Mouse (Mus musculus): ENCODE results near the gene Eif2b3. TPM values are rescaled to one million over a fixed set of nuclear protein-coding genes. Genes with fewer than 3 reads are reported as not detected.

The Eif2b3 gene
- polyA plus RNA-seq, 1 experiment from 2014 or later: 45.7 TPM

- WGBS: 94% methylated on average over 33 of the region's 33 CpGs
- H3K9me3 ChIP-seq (replicated peaks): no peaks in the 10 kb centered on the region
- peaks cover 27% of the 10 kb centered on the region for H3K36me3 ChIP-seq (ENCODE audit: poor library complexity, severe bottlenecking)
- peaks cover 48% of the 10 kb centered on the region for H3K4me1 ChIP-seq
- no peak overlapping the region for H3K4me2 ChIP-seq
- peaks cover 23% of the 10 kb centered on the region; the same call in 1 of the 2 replicates for H3K27me3 ChIP-seq
- H3K27ac ChIP-seq: no peak overlapping the region
- H3K9ac ChIP-seq: no peak overlapping the region
- no peak overlapping the region for H3K4me3 ChIP-seq
- ATAC-seq: no peak
Measured at GRCm38 (mm10) chr4:117127991-117128686, 108.9 kb downstream of the Eif2b3 start.

- Histone ChIP-seq H3K9ac (peak overlapping the region; percentile 34), H3K27ac (no peak overlapping the region), H3K27me3 (peaks cover 23% of the 10 kb centered on the region; the same call in 1 of the 2 replicates), H3K4me1 (peaks cover 36% of the 10 kb centered on the region), H3K9me3 (replicated peaks) (no peaks in the 10 kb centered on the region), H3K4me3 (no peak overlapping the region), H3K4me2 (no peak overlapping the region), H3K36me3 (ENCODE audit: poor library complexity, severe bottlenecking) (peaks cover 27% of the 10 kb centered on the region)
- ATAC-seq: no peak
- WGBS: 34% methylated on average over 6 of the region's 6 CpGs
Measured at GRCm38 (mm10) chr4:117130790-117131189, 111.6 kb downstream of the Eif2b3 start.

- H3K27ac ChIP-seq: no peak overlapping the region
- ATAC-seq: no peak
- H3K4me1 ChIP-seq: peaks cover 33% of the 10 kb centered on the region
- no peaks in the 10 kb centered on the region for H3K9me3 ChIP-seq (replicated peaks)
- peak overlapping the region; percentile 92 for H3K4me2 ChIP-seq
- peaks cover 27% of the 10 kb centered on the region for H3K36me3 ChIP-seq (ENCODE audit: poor library complexity, severe bottlenecking)
- 45% methylated on average over 6 of the region's 6 CpGs for WGBS
- peak overlapping the region; percentile 9; the same call in 1 of the 2 replicates for H3K9ac ChIP-seq
- H3K4me3 ChIP-seq: no peak overlapping the region
- peaks cover 23% of the 10 kb centered on the region; the same call in 1 of the 2 replicates for H3K27me3 ChIP-seq
Measured at GRCm38 (mm10) chr4:117131198-117131597, 112.0 kb downstream of the Eif2b3 start.

- no peaks in the 10 kb centered on the region for H3K9me3 ChIP-seq (replicated peaks)
- 7% methylated on average over 7 of the region's 7 CpGs for WGBS
- peaks cover 29% of the 10 kb centered on the region for H3K4me1 ChIP-seq
- peak; percentile 29; the same call in 1 of the 2 replicates for ATAC-seq
- H3K27ac ChIP-seq: peak overlapping the region; percentile 44
- H3K4me2 ChIP-seq: peak overlapping the region; percentile 92
- peak overlapping the region; percentile 77 for H3K9ac ChIP-seq
- peaks cover 23% of the 10 kb centered on the region; the same call in 1 of the 2 replicates for H3K27me3 ChIP-seq
- H3K36me3 ChIP-seq (ENCODE audit: poor library complexity, severe bottlenecking): peaks cover 27% of the 10 kb centered on the region
- H3K4me3 ChIP-seq: peak overlapping the region; percentile 69
Measured at GRCm38 (mm10) chr4:117131890-117132793, 112.9 kb downstream of the Eif2b3 start.

- Histone ChIP-seq H3K9ac (peak overlapping the region; percentile 77), H3K4me2 (peak overlapping the region; percentile 92), H3K9me3 (replicated peaks) (no peaks in the 10 kb centered on the region), H3K4me1 (peaks cover 29% of the 10 kb centered on the region), H3K27ac (no peak overlapping the region), H3K36me3 (ENCODE audit: poor library complexity, severe bottlenecking) (peaks cover 27% of the 10 kb centered on the region), H3K4me3 (peak overlapping the region; percentile 69), H3K27me3 (peaks cover 23% of the 10 kb centered on the region; the same call in 1 of the 2 replicates)
- ATAC-seq: no peak
- 9% methylated on average over 11 of the region's 11 CpGs for WGBS
Measured at GRCm38 (mm10) chr4:117132794-117133143, 113.6 kb downstream of the Eif2b3 start.

GRCm38 (mm10) chr4:117133366-117133796 lies 114.2 kb downstream of the Eif2b3 start:
- peak overlapping the region; percentile 40; the same call in 1 of the 2 replicates for H3K27ac ChIP-seq
- H3K4me2 ChIP-seq: peak overlapping the region; percentile 92
- H3K27me3 ChIP-seq: peaks cover 23% of the 10 kb centered on the region; the same call in 1 of the 2 replicates
- H3K9me3 ChIP-seq (replicated peaks): no peaks in the 10 kb centered on the region
- under 1% methylated on average over 42 of the region's 42 CpGs for WGBS
- peaks cover 29% of the 10 kb centered on the region for H3K4me1 ChIP-seq
- peak overlapping the region; percentile 77 for H3K9ac ChIP-seq
- ATAC-seq: peak; percentile 43; the same call in 1 of the 2 replicates
- H3K4me3 ChIP-seq: peak overlapping the region; percentile 69
- H3K36me3 ChIP-seq (ENCODE audit: poor library complexity, severe bottlenecking): peaks cover 24% of the 10 kb centered on the region

GRCm38 (mm10) chr4:117133817-117134600 lies 114.8 kb downstream of the Eif2b3 start, which contains the start of gene Plk3:
Plk3 (minus strand) TSS chr4:117133963.
- peak within 1 kb of the TSS; percentile 92 for H3K4me2 ChIP-seq
- H3K9me3 ChIP-seq (replicated peaks): no peaks in the 10 kb centered on the region
- H3K4me1 ChIP-seq: peaks cover 29% of the 10 kb centered on the region
- peaks cover 23% of the 10 kb centered on the region; the same call in 1 of the 2 replicates for H3K27me3 ChIP-seq
- peaks cover 18% of the 10 kb centered on the region; the same call in 1 of the 2 replicates for H3K36me3 ChIP-seq (ENCODE audit: poor library complexity, severe bottlenecking)
- peak within 1 kb of the TSS; percentile 77 for H3K9ac ChIP-seq
- peak within 1 kb of the TSS; percentile 40; the same call in 1 of the 2 replicates for H3K27ac ChIP-seq
- peak; percentile 91 for ATAC-seq
- peak within 1 kb of the TSS; percentile 69 for H3K4me3 ChIP-seq
- WGBS: 2% methylated on average over 48 of the region's 48 CpGs

- H3K9me3 ChIP-seq (replicated peaks): no peaks in the 10 kb centered on the region
- H3K36me3 ChIP-seq (ENCODE audit: poor library complexity, severe bottlenecking): peaks cover 12% of the 10 kb centered on the region; the same call in 1 of the 2 replicates
- peaks cover 29% of the 10 kb centered on the region for H3K4me1 ChIP-seq
- H3K4me2 ChIP-seq: peak overlapping the region; percentile 92; the same call in 1 of the 2 replicates
- no peak overlapping the region for H3K4me3 ChIP-seq
- peaks cover 23% of the 10 kb centered on the region; the same call in 1 of the 2 replicates for H3K27me3 ChIP-seq
- no peak overlapping the region for H3K27ac ChIP-seq
- ATAC-seq: no peak
- no peak overlapping the region for H3K9ac ChIP-seq
- 42% methylated on average over 2 of the region's 2 CpGs for WGBS
Measured at GRCm38 (mm10) chr4:117134601-117134995, 115.4 kb downstream of the Eif2b3 start.

GRCm38 (mm10) chr4:117136034-117136433 lies 116.8 kb downstream of the Eif2b3 start:
- no peaks in the 10 kb centered on the region for H3K36me3 ChIP-seq (ENCODE audit: poor library complexity, severe bottlenecking)
- H3K4me2 ChIP-seq: no peak overlapping the region
- ATAC-seq: no peak
- WGBS: 35% methylated on average over 8 of the region's 8 CpGs
- H3K4me1 ChIP-seq: peaks cover 23% of the 10 kb centered on the region
- no peak overlapping the region for H3K27ac ChIP-seq
- no peaks in the 10 kb centered on the region for H3K9me3 ChIP-seq (replicated peaks)
- peaks cover 19% of the 10 kb centered on the region; the same call in 1 of the 2 replicates for H3K27me3 ChIP-seq
- H3K9ac ChIP-seq: no peak overlapping the region
- no peak overlapping the region for H3K4me3 ChIP-seq
